ENCODE assay signal across 11 mouse cellular contexts in the genomic region with DNA sequence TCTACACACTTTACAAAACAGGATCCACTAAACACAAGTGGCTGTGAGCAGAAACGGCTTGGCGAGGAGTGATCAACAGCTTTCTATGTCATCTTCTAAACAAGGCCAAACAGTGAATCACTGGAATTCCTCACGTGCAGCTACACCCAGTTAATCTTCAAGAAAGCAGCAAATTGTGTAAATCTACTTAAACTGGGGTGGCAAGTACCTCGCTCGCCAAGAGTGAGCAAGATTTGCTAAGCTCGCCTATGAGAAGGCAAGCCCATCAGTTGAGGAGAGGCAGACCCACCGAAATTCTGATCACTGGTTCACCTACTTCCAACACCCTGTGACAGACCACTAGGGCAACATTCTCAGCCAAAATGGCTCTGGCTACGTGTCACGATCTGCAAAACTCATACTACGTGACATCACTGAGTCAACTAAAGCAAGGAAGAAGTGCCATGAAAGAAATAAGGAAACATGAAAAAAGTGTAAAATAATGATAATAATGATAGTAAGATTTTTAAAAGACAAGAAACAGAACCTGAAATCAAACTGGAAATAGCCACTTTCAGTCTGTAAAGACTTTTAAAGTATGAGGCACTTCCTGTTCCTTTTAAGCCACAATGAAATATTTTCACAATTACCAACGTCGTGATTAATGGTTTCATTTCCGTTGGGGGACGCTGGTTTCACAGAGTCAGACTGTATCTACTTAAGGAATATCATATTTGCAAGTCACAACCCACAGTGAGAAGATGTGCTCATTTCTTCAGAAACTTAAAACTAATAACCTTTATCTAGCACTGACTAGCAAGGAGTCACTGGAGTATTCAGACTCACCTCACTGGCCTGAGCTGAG.
DNase-seq lines count a peak whose midpoint lies in the region; ATAC-seq and TF ChIP-seq lines count a peak whose summit lies in the region.
"Had no signal": no experiment of that assay in that cellular context is flagged by ENCODE, and none has a peak within 500 bp of the region (broad histone marks: within the 10 kb centered on the region; RNA-seq: fewer than 3 reads in every experiment).

No protein-coding gene starts in this region.

- ATAC-seq in heart, embryonic 13.5 days (ENCODE audit: extremely low read depth, insufficient number of reproducible peaks, low FRiP score, low TSS enrichment) = no peak

- H3K27me3 ChIP-seq in heart, embryonic 13.5 days (replicated peaks) = no peaks in the 10 kb centered on the region
- H3K27me3 ChIP-seq: hindbrain, embryonic 12.5 days; limb, embryonic 13.5 days had no signal

- peak overlapping the region; percentile 21; the same call in 1 of the 2 replicates for H3K27ac ChIP-seq in heart, embryonic 13.5 days (replicated peaks)
- H3K27ac ChIP-seq in bone marrow, adult 2 months (ENCODE audit: control insufficient read depth, insufficient read depth, low read depth, low read length, poor library complexity) = peak overlapping the region; percentile 53; the same call in 1 of the 2 replicates
- H3K27ac ChIP-seq: hindbrain, embryonic 12.5 days; limb, embryonic 13.5 days had no signal

- peaks cover 87% of the 10 kb centered on the region for H3K4me1 ChIP-seq in heart, embryonic 13.5 days
- peaks cover 6% of the 10 kb centered on the region for H3K4me1 ChIP-seq in bone marrow, adult 2 months (ENCODE audit: control insufficient read depth, insufficient read depth, low read length)

- H3K4me3 ChIP-seq in heart, embryonic 13.5 days = no peak overlapping the region
- H3K4me3 ChIP-seq in bone marrow, adult 2 months (replicated peaks; ENCODE audit: control insufficient read depth, low read depth, low read length) = peak overlapping the region; percentile 7
- H3K4me3 ChIP-seq: hindbrain, embryonic 12.5 days; limb, embryonic 13.5 days had no signal

- TF ChIP-seq POLR2A in bone marrow, adult 2 months (IDR thresholded peaks at IDR 0.05; ENCODE audit: borderline replicate concordance, control insufficient read depth, low read depth, low read length) = no peak

- peaks cover 5% of the 10 kb centered on the region; the same call in 1 of the 2 replicates for H3K36me3 ChIP-seq in heart, embryonic 13.5 days
- H3K36me3 ChIP-seq: hindbrain, embryonic 12.5 days had no signal

- WGBS in heart, embryonic 13.5 days = 50% methylated on average over 14 of the region's 14 CpGs
- WGBS in bone marrow, adult 2 months = 46% methylated on average over 14 of the region's 14 CpGs

- H3K9me3 ChIP-seq in heart, embryonic 13.5 days = no peaks in the 10 kb centered on the region
- H3K9me3 ChIP-seq: hindbrain, embryonic 12.5 days; limb, embryonic 13.5 days had no signal

- H3K4me2 ChIP-seq in heart, embryonic 13.5 days = peak overlapping the region; percentile 38

- DNase-seq in heart, adult 9 months (ENCODE audit: low spot score in 2 of 2) = no peak
- DNase-seq in A20 (ENCODE audit: low read depth, low spot score) = peak; percentile 75
- DNase-seq in lung, postnatal 36 days = peak; percentile 57
- DNase-seq in cerebellum, adult 8-10 months = no peak
- DNase-seq in cerebellum, adult 18-20 months = no peak
- DNase-seq in ovary, postnatal 36 days (ENCODE audit: low spot score) = no peak
- DNase-seq: thymus, adult 18-20 months had no signal

- no peak overlapping the region for H3K9ac ChIP-seq in heart, embryonic 13.5 days
- H3K9ac ChIP-seq: hindbrain, embryonic 12.5 days; limb, embryonic 13.5 days had no signal

- TF ChIP-seq CTCF in bone marrow, adult 2 months (IDR thresholded peaks at IDR 0.05; ENCODE audit: control insufficient read depth, insufficient read depth, low read length) = no peak

Comparison
In these comparisons a context has a peak if more than half of its experiments do, and no peak if none do; other contexts are left out.
1. DNase-seq: peak in A20 (single experiment) and lung, postnatal 36 days (single experiment); none in heart, adult 9 months (0 of 2), cerebellum, adult 8-10 months (single experiment), cerebellum, adult 18-20 months (0 of 2) and ovary, postnatal 36 days (single experiment).